Mouse (Mus musculus) liver, embryonic 12.5 days (tissue): ENCODE results near the gene Foxn3. TPM values are rescaled to one million over a fixed set of nuclear protein-coding genes. Genes with fewer than 3 reads are reported as not detected.

ENCODE experiments used
- ATAC-seq: fragments of 200-750 bp; cut with Nextera tagmentation; 2 replicates; pipeline ENCODE4 v1.8.0; 2017; ENCODE audit warnings: moderate number of reproducible peaks, mild to moderate bottlenecking, moderate library complexity
- H3K27ac ChIP-seq: fragments of 300-500 bp; sonication (generic); 2 replicates; pipeline ENCODE4 v1.5.1; 2016; ENCODE audit warnings: mild to moderate bottlenecking
- H3K27me3 ChIP-seq: fragments of 300-500 bp; sonication (generic); replicated peaks from 2 replicates; pipeline ENCODE4 v1.6.1; 2016; ENCODE audit warnings: mild to moderate bottlenecking, moderate library complexity
- H3K36me3 ChIP-seq: fragments of 300-500 bp; sonication (generic); 2 replicates; pipeline ENCODE4 v1.6.1; 2016; ENCODE audit warnings: mild to moderate bottlenecking, moderate library complexity
- H3K4me1 ChIP-seq: fragments of 300-500 bp; sonication (generic); 2 replicates; pipeline ENCODE4 v1.6.1; 2016
- H3K4me2 ChIP-seq: fragments of 300-500 bp; sonication (generic); 2 replicates; pipeline ENCODE4 v1.6.1; 2016; ENCODE audit warnings: mild to moderate bottlenecking, moderate library complexity
- H3K4me3 ChIP-seq: fragments of 300-500 bp; sonication (generic); 2 replicates; pipeline ENCODE4 v1.5.1; 2016; ENCODE audit warnings: mild to moderate bottlenecking, moderate library complexity
- H3K9ac ChIP-seq: fragments of 300-500 bp; sonication (generic); 2 replicates; pipeline ENCODE4 v1.6.1; 2016; ENCODE audit warnings: mild to moderate bottlenecking, moderate library complexity
- H3K9me3 ChIP-seq: fragments of 300-500 bp; sonication (generic); replicated peaks from 2 replicates; pipeline ENCODE4 v1.6.1; 2016; ENCODE audit warnings: mild to moderate bottlenecking, moderate library complexity
- WGBS: fragments of 180-500 bp; shearing (Covaris S2); methylation state at CpG from one replicate; pipeline ENCODE4 v1.1.7; 2016; ENCODE audit not compliant: insufficient replicate concordance; 5-methylcytosine and 5-hydroxymethylcytosine counted together
- polyA plus RNA-seq: library from polyadenylated mRNA; unstranded; fragments of >200 nt; fragmentation: Nextera tagmentation; extraction: Ambion mirVana; gene quantifications from 2 replicates; pipeline ENCODE4 v1.2.1, GENCODE M21; 2016

Gene Foxn3
- polyA plus RNA-seq, 1 experiment from 2014 or later = 25.8 TPM

DNA sequence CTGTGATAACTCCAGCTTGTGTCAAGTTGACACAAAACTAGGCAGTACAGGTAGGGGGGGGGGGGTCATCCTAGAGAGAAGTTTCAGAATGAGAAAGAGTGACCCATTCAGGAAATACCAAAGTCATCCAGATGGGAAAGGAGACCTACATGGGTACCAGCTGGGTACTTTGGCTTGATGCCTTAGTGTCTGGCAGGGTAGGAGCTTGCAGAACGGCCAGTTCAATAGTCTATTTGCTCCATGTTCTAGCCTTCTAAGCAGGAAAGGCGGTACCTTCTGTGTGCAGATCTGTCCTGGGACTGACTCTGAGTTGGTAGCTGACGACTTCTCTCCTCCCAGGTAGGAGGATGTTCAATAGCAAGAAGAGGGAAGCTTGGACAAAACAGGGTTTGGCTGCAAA is 134.3 kb downstream of the Foxn3 start:
- Histone ChIP-seq H3K4me3 (no peak overlapping the region), H3K4me1 (no peaks in the 10 kb centered on the region), H3K9me3 (no peaks in the 10 kb centered on the region), H3K27me3 (no peaks in the 10 kb centered on the region), H3K27ac (no peak overlapping the region), H3K36me3 (0 out of 2 replicates have a peak, but pooled peaks cover 3% of the 10 kb centered on the region), H3K9ac (no peak overlapping the region), H3K4me2 (no peak overlapping the region)
- WGBS = 67% methylated on average over 3 of the region's 3 CpGs
- ATAC-seq = no peak

DNA sequence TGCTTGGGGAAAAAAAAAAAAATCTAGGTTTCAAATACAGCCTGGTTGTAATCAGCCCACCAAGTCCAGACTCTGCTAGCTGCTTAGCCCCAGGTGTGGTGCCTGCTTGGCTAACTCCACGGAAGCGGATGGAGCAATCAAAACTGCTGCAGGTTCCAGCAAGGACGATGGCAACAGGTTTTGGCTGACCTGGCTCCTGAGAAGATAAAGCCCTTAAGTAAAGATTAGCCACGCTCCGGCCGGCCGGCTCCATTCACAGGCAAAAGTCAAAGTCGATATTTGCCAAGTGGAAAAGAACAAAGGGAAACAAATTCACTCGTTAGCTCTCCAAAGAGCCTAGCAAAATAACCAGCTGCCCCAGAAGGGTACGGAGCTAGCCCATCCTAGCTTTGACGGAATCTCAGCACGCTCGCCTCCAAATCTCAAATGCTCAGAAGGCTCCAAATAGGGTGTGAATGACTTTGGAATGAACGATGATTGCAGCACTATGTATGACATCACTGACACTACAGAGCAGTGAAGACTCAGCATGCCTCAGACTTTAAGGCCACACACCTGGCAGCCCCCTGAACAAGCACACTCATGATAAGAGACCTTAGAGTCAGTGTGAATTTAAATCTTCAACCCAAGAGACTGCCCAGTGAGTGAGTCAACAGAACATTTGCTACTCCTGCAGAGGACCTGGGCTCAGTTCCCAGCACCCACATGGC is 137.0 kb downstream of the Foxn3 start:
- no peak for ATAC-seq
- WGBS = 75% methylated on average over 14 of the region's 14 CpGs
- no peak overlapping the region for H3K27ac ChIP-seq

DNA sequence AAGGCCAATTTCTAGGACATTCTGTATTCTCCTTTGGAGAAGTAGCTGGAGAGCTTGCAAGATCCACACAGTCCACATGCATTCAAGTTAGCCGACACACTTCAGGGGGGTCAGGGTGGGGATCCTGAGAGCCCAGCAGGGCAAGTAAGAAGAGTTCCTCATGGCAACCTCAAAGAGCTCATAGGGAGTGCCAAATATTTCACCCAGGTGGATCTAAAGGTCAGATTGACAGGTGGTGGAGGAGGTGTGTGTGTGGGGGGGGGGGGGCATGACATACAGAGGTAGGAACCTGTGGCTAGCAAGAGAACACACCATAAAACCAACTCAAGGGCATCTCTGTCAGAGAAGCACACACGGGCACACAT is 144.0 kb downstream of the Foxn3 start:
- ATAC-seq = no peak
- no peaks in the 10 kb centered on the region for H3K27me3 ChIP-seq

More for the DNA sequence above, 137.0 kb downstream of the Foxn3 start:
- H3K4me3 ChIP-seq = no peak overlapping the region
- no peak overlapping the region for H3K4me2 ChIP-seq
- H3K4me1 ChIP-seq = no peaks in the 10 kb centered on the region
- H3K36me3 ChIP-seq = 0 out of 2 replicates have a peak, but pooled peaks cover 3% of the 10 kb centered on the region
- H3K9ac ChIP-seq = no peak overlapping the region
- H3K9me3 ChIP-seq = no peaks in the 10 kb centered on the region
- H3K27me3 ChIP-seq = no peaks in the 10 kb centered on the region

DNA sequence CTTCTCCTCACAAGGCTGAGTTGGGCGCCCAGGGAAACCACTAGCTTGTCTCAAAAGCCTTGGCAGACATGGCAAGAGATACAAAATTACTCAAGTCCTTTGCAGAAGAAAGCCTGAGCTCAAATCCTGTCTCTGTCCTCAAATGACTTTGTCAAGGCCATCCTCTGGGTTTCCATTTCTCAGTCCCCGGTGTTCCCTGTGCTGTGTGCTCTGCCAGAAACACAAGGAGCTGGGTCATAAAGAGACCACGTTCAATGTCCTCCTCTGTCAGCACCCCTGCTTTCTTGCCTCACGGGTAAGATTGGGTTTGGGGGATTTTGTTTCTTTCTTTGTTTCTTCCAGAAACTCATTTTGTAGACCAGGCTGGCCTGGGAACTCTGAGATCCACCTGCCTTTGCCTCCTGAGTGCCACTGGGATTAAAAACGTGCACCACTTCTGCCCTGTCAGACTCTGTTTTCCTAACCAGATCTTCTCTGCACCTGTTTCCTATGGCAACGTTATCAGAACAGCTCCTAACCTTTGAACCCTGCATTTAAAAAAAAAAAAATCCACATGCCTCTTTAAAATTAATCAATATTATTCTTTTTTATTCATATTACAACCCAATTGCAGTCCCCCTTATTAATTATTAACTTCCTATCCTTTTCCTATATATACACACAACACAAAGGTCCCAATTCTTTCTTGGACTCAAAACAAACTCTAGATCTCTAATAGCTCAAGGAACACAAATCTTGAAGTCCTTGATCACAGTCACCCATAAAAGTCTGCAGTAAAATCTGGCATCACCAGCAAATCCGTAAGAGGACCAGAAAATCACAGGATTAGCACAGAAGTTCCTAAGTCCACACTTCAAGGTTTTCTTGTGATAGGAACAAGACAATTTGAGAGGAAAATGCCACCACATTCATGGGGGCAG is 144.6 kb downstream of the Foxn3 start:
- no peak for ATAC-seq
- WGBS = 62% methylated on average over 7 of the region's 7 CpGs
- H3K27ac ChIP-seq = no peak overlapping the region; the same call in 1 of the 2 replicates

More for the DNA sequence above, 144.0 kb downstream of the Foxn3 start:
- Histone ChIP-seq H3K9ac (no peak overlapping the region), H3K4me2 (no peak overlapping the region), H3K4me1 (peaks cover 10% of the 10 kb centered on the region; the same call in 1 of the 2 replicates), H3K9me3 (no peaks in the 10 kb centered on the region), H3K4me3 (no peak overlapping the region), H3K36me3 (no peaks in the 10 kb centered on the region), H3K27ac (no peak overlapping the region)
- 64% methylated on average over 2 of the region's 2 CpGs for WGBS

DNA sequence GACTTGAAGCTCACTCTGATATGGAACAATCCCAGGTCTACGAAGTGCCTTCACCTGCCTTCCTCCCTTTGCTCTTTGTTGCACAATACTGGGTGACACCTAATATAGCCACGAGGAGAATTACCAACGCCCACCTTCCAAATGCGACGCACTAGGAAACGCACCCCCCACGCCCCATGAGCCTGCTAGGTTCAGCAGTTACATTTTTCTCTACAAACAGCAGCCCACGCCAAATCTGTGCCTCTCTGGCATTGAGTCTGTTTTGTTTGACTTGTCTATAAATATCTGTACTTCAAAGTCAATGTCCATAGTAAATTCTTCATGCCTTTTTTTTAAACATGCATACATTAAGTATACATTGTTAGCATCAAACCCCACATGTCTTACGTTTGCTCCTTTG is 145.5 kb downstream of the Foxn3 start:
- H3K4me1 ChIP-seq = peaks cover 18% of the 10 kb centered on the region; the same call in 1 of the 2 replicates
- H3K36me3 ChIP-seq = no peaks in the 10 kb centered on the region
- WGBS = 67% methylated on average over 9 of the region's 9 CpGs
- H3K27ac ChIP-seq = no peak overlapping the region
- no peak overlapping the region for H3K4me2 ChIP-seq
- no peaks in the 10 kb centered on the region for H3K27me3 ChIP-seq
- H3K4me3 ChIP-seq = no peak overlapping the region
- H3K9me3 ChIP-seq = no peaks in the 10 kb centered on the region
- no peak overlapping the region for H3K9ac ChIP-seq
- ATAC-seq = no peak

More for the DNA sequence above, 144.6 kb downstream of the Foxn3 start:
- Histone ChIP-seq H3K9me3 (no peaks in the 10 kb centered on the region), H3K9ac (no peak overlapping the region), H3K36me3 (no peaks in the 10 kb centered on the region), H3K27me3 (no peaks in the 10 kb centered on the region), H3K4me1 (peaks cover 16% of the 10 kb centered on the region; the same call in 1 of the 2 replicates), H3K4me2 (no peak overlapping the region), H3K4me3 (no peak overlapping the region)

DNA sequence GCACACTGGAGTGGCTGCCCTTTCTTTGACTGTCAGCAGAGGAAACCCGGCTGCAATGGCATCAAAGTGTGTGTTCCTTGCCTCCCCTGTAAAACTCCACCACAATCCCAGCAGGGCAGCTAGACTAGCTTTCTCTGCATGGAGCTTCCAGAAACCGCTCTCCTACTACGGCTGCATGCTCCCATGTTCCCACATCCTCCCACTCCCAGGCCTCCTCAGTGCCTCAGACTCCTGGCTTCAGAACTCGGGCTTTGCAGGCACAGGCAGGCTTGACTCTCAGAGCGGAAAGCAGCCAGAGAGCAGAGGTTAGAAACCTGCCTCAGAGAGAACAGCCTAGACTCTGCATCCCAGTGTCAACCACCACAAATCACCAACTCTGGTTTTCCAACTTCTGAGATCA is 147.8 kb downstream of the Foxn3 start:
- Histone ChIP-seq H3K4me2 (no peak overlapping the region), H3K4me3 (no peak overlapping the region), H3K27ac (no peak overlapping the region), H3K9ac (no peak overlapping the region), H3K27me3 (no peaks in the 10 kb centered on the region), H3K36me3 (no peaks in the 10 kb centered on the region), H3K9me3 (no peaks in the 10 kb centered on the region), H3K4me1 (peaks cover 18% of the 10 kb centered on the region; the same call in 1 of the 2 replicates)
- no peak for ATAC-seq
- 69% methylated on average over 5 of the region's 5 CpGs for WGBS

DNA sequence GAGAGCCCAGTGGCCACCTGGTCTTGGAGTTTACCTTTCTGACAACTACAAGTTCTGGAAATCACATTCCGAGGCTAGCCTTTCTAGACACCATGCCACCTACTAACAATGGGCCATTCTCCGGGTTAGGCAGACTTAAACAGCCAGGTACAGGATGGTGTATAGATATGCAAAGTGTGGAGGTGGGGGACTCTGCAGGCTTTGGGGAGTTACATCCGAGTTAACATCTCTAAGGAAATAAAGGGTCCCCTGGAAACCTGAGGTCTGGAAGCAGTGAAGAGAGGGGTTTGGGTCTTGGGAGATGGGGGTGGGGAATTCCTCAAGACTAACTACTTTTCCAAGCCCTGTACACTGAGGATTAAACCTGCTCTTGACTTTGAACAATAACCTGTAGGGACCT is 150.9 kb downstream of the Foxn3 start:
- no peak overlapping the region for H3K9ac ChIP-seq
- ATAC-seq = no peak
- WGBS = 67% methylated on average over 3 of the region's 3 CpGs
- H3K9me3 ChIP-seq = no peaks in the 10 kb centered on the region
- no peaks in the 10 kb centered on the region for H3K27me3 ChIP-seq
- H3K4me3 ChIP-seq = no peak overlapping the region
- no peak overlapping the region for H3K4me2 ChIP-seq
- H3K4me1 ChIP-seq = peaks cover 31% of the 10 kb centered on the region
- H3K27ac ChIP-seq = no peak overlapping the region
- H3K36me3 ChIP-seq = no peaks in the 10 kb centered on the region

DNA sequence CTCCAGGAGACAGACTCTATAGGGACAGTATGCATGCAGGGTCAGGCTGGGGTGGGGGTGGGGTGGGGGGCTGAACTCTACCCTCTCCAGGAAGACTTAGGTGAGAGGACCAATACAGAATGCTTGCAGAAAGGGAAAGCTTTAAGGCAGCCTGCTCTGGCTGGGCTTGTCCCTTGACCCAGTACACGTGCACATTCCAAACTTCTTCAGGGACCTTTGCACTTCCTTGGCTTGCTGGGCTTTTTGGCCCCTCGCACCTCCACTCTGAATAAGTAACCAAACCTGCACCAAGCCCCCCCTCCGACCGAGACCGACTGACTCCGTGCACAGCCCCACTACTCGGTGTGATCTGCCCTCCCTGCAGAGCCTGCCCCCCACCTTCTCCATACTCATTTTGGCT is 151.3 kb downstream of the Foxn3 start:
- Histone ChIP-seq H3K27ac (no peak overlapping the region), H3K9ac (no peak overlapping the region), H3K9me3 (no peaks in the 10 kb centered on the region), H3K4me1 (peaks cover 34% of the 10 kb centered on the region), H3K4me3 (no peak overlapping the region), H3K4me2 (no peak overlapping the region), H3K27me3 (no peaks in the 10 kb centered on the region), H3K36me3 (no peaks in the 10 kb centered on the region)
- no peak for ATAC-seq
- WGBS = 53% methylated on average over 7 of the region's 7 CpGs

DNA sequence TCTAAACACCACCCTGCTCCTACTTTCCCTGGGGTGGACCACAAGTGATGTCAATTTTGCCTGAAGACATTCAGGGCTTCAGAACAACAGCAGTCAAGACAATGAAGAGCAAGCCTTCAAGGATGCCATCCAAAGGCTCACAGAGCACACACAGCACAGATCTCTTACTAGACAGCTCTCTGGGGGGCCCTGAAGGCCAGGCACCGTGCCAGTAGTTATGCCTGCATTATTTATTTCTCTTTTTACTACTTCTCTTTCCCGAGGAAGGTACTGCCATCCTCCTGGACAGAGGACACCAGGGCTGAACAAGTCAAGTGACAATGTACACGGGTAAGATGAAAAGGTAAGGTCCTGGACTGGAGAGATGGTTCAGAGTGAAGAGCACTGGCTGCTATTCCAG is 154.7 kb downstream of the Foxn3 start:
- Histone ChIP-seq H3K9ac (no peak overlapping the region), H3K27ac (no peak overlapping the region), H3K27me3 (no peaks in the 10 kb centered on the region), H3K4me1 (peaks cover 34% of the 10 kb centered on the region), H3K4me3 (no peak overlapping the region), H3K36me3 (no peaks in the 10 kb centered on the region), H3K9me3 (peaks cover 2% of the 10 kb centered on the region; the same call in 1 of the 2 replicates), H3K4me2 (no peak overlapping the region)
- 57% methylated on average over 3 of the region's 3 CpGs for WGBS
- no peak for ATAC-seq

DNA sequence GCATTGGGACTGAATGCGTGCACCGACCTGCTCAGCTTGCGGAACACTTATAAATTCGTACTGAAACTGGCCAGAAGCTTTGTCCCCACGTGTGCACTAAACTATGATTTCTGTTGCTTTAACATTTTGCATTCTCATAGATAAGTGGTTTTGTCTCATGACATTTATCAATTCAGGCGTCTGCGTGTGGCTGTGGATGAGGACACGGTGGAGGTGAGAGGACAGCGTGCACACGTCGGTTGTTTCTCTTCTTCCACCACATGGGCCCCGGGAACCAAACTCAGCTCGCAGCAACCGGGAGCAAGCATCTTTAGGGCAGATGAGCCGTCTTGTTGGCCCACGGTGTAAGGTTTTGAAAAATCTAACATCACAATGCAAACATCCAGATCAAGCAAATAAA is 155.3 kb downstream of the Foxn3 start:
- no peak overlapping the region for H3K9ac ChIP-seq
- H3K4me3 ChIP-seq = no peak overlapping the region
- H3K4me2 ChIP-seq = peak overlapping the region; percentile 59; the same call in 1 of the 2 replicates
- H3K4me1 ChIP-seq = peaks cover 33% of the 10 kb centered on the region
- H3K36me3 ChIP-seq = no peaks in the 10 kb centered on the region
- no peak for ATAC-seq
- H3K27me3 ChIP-seq = no peaks in the 10 kb centered on the region
- 73% methylated on average over 16 of the region's 16 CpGs for WGBS
- no peak overlapping the region for H3K27ac ChIP-seq
- H3K9me3 ChIP-seq = peaks cover 5% of the 10 kb centered on the region; the same call in 1 of the 2 replicates

DNA sequence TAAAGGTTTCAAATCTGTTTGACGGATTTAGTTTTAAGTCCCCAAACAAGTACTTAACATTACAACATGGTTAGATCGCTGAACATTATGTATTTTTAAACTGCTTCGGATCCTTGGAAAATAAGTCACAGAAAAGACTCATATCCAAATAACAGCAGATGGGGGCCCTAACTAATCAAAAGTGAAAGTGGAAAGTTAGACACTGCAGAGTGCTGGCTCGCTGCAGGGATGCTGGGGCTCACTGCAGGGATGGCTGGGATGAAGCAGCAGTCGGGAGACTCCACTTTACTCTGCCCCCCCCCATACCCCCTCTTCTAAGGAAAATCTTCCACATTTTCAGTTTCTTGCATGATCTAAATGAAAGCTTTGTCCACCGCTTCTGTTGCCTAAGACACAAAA is 156.1 kb downstream of the Foxn3 start:
- Histone ChIP-seq H3K4me3 (peak overlapping the region; percentile 37), H3K27ac (peak overlapping the region; percentile 23; the same call in 1 of the 2 replicates), H3K4me1 (peaks cover 33% of the 10 kb centered on the region), H3K4me2 (peak overlapping the region; percentile 59), H3K36me3 (no peaks in the 10 kb centered on the region), H3K9me3 (peaks cover 5% of the 10 kb centered on the region; the same call in 1 of the 2 replicates), H3K9ac (0 out of 2 replicates have a peak overlapping the region, but pooled peaks have one; percentile 9), H3K27me3 (no peaks in the 10 kb centered on the region)
- WGBS = 60% methylated on average over 6 of the region's 6 CpGs
- no peak for ATAC-seq
